Mouse (Mus musculus): ENCODE measurements around the gene Pptc7.
A peak's percentile ranks its signal among the peaks of the same experiment; 100 is the strongest.

The Pptc7 gene

GRCm38 (mm10) chr5:122336554-122337294 lies 52.6 kb downstream of the Pptc7 start:
- no peak for DNase-seq

- DNase-seq, result no peak
Observed at GRCm38 (mm10) chr5:122342874-122343273, 58.7 kb downstream of the Pptc7 start.

- no peak for DNase-seq
Observed at GRCm38 (mm10) chr5:122343768-122344167, 59.6 kb downstream of the Pptc7 start.

GRCm38 (mm10) chr5:122344260-122344659 lies 60.1 kb downstream of the Pptc7 start:
- peak; percentile 70 for DNase-seq

GRCm38 (mm10) chr5:122345777-122346176 lies 61.6 kb downstream of the Pptc7 start:
- no peak for DNase-seq

GRCm38 (mm10) chr5:122353807-122354491 lies 69.8 kb downstream of the Pptc7 start, which contains the start of the genes Rad9b and Vps29:
Rad9b (minus strand) TSS chr5:122354233.
Vps29 (plus strand) TSS chr5:122354369.
- DNase-seq, result peak; percentile 98

GRCm38 (mm10) chr5:122354492-122355067 lies 70.4 kb downstream of the Pptc7 start:
- no peak for DNase-seq

- DNase-seq, result peak; percentile 72
Observed at GRCm38 (mm10) chr5:122371591-122372191, 87.5 kb downstream of the Pptc7 start, which contains the start of gene Gpn3. Gpn3 (plus strand) TSS chr5:122371876.

GRCm38 (mm10) chr5:122372192-122372769 lies 88.1 kb downstream of the Pptc7 start, which contains the start of gene Fam216a:
Fam216a (minus strand) TSS chr5:122372364.
- DNase-seq, result peak; percentile 99

- DNase-seq, result peak; percentile 39
Observed at GRCm38 (mm10) chr5:122372878-122373277, 88.7 kb downstream of the Pptc7 start.
